Mouse (Mus musculus): ENCODE data around the gene Eps8l3.
A peak's percentile ranks its signal among the peaks of the same experiment; 100 is the strongest.
"Not testable (repeated sequence)": the region's sequence is repeated elsewhere in the genome, so short reads cannot be mapped to it uniquely, and the experiment has no call there.

Gene Eps8l3

GRCm38 (mm10) chr3:107853232-107854181 is 23.5 kb upstream of the Eps8l3 start:
- no peak for DNase-seq

DNA sequence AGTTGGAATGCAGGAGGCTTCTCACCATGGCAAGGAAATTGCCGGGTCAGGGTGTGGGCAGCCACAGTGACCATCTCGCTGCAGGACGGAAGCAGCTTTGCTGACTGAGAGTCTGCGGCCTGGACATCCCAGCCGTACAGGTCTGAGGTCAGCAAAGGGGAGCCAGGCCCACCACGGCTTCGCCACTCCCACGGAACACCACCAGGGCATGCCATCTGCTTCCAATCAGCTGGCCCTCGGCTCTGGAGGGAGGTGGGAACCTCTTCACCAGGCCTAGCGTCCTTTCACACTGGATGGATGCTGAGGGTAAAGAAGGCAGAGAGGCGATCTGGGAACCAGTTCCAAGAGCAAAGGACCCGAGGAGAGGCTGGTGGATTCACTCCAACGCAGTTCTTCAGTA is 21.7 kb upstream of the Eps8l3 start:
- DNase-seq, result no peak

DNA sequence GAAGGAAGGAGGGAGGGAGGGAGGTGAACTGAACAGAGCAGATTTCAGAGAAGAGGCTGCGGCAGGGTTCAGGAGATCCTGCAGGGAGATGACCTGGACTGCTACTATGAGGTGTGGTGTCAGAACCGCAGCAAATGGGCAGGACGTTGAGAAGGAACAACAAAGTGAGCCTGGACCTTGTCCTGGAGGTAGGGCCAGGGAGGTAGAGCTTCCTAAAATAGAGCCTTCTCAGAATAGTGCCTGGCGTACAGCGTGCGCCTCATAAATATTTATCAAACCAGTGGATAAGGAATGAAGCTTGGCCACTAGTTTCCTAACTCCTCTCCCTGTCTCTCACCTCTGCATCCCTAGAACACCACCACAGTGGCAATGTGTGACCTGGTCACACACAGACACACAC is 19.4 kb upstream of the Eps8l3 start:
- DNase-seq, result no peak

GRCm38 (mm10) chr3:107861483-107861882 is 15.5 kb upstream of the Eps8l3 start:
- not testable (repeated sequence) for DNase-seq

- no peak for DNase-seq
Measured at GRCm38 (mm10) chr3:107862471-107862870, 14.6 kb upstream of the Eps8l3 start.

GRCm38 (mm10) chr3:107863471-107863870 is 13.6 kb upstream of the Eps8l3 start:
- DNase-seq, result no peak

DNA sequence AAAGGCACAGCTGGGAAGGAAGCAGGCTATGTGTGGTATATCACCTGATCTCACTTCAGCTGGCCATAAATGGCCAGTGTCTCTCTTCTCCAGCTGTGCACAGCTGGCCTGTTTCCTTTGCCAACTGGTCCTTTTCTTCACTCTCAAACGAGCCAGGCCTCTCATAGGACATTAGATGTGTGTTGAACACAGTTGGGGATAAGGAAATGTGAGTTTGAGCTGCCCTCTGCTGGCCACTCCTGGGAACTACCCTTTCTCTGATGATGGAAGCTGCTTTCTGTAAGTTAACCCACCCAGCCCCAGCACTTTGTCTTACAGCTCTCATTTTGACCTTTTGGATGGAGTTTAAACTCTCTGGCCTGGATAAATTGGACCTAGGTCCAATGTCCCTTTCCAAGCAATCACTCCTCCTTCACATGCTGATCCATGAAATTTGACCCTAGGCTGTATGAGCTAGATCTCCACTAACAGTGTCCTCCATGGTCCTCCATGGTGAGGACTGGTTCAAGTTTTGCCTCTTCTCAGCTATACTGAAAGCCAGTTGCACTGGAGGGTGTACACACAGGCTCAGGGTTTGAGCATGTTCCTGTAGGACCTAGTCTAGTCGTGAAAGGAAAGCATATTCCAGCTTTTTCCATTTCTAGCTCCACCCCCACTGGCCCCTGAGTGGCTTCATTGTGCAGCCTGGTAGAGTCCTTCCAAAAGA is 13.0 kb upstream of the Eps8l3 start:
- DNase-seq, result peak; percentile 83 to 90

DNA sequence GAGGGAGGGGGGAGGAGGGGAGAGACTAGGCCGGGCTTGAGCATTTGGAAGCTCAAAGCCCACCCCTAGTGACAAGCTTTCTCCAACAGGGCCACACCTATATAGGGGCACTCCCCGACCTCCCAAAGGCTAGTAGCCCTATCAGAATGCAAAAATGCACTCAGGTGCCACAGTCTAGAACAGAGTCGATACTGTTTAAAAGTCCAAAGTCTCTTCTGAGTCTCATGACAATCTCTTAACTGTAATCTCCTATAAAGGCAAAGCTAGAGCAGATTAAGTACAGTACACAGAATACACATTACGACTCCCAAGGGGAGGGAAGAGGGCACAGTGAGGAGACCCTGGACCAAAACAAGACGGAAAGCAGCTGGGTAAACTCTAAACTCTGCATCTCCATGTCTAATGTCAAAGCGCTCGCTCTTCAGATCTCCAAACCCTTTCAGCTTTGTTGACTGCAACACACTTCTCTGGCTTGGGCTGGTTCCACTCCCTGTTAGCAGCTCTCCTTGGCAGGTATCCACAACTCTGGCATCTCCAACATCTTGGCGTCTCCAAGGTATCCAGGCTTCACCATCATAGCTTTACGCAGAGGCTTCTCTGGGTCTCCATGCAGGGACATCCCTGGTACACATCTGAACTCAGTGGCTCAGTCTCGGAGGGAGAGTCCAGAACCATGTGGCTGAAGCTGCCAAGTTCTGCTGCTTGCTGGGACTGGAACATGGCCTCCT is 11.5 kb upstream of the Eps8l3 start:
- DNase-seq, result no peak

GRCm38 (mm10) chr3:107867086-107867485 is 9.9 kb upstream of the Eps8l3 start:
- peak; percentile 79 to 84 for DNase-seq

DNA sequence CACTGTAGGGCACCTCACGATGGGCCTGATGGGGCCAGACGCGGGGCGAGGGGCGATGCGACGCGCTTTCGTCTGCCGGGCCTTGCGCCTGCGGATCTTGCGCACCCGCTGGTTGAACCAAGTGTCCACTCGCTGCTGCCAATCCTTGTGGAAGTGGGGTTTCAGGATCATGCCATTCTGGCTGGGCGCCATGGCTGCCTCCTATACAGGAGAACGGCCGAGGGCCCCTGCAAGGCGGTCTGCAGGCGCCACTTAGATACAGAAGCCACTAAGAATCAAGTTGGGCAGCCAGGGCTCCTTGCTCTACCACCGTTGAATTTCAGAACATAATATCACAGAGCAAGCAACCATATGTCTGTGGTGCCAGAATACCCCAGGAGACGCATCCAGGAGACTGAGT is 8.6 kb upstream of the Eps8l3 start:
- DNase-seq, result no peak

DNA sequence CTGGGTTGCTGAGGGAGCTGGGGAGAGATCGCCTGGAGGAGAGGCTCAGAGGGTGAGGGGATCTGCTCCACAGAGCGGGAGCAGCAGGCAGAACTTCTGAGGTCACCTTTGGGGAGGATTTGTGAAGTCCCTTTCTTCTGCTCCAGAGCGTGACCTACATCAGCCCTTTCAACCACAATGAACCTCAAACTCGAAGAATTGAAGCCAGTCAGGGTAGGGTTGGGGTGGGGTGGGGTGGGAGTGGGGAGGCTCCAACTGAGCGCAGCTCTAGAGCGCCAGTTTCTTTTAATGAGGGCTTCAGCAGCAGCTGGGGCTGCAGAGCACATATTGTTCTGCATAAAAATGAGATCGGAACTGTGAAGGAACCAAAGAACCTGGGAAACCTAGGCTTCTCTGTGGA is 7.9 kb upstream of the Eps8l3 start:
- DNase-seq, result no peak

GRCm38 (mm10) chr3:107869925-107870324 is 7.1 kb upstream of the Eps8l3 start:
- no peak for DNase-seq

- DNase-seq, result no peak
Measured at GRCm38 (mm10) chr3:107873335-107874251, 3.4 kb upstream of the Eps8l3 start.

DNA sequence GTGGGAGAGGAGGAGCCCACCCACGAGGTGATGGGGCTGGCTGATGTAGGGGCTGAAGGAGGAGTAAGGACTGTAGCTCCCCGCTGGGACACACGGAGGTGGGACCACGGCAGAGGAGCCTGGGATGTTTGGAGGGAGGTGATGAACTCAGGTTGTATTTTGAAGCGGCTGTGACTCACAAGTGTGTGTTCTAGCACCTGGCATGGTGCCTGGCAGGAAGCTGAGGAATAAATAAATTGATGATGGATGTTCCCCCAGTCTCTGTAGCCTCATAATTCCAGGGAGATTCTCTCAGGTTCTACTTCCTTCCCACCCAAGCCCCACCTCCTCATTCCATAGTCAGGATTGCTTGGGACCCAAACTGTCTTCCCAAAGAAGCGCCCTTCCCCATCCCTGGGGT is 1.8 kb upstream of the Eps8l3 start:
- no peak for DNase-seq

- DNase-seq, result no peak
Measured at GRCm38 (mm10) chr3:107877747-107878736, 1.0 kb downstream of the Eps8l3 start.

DNA sequence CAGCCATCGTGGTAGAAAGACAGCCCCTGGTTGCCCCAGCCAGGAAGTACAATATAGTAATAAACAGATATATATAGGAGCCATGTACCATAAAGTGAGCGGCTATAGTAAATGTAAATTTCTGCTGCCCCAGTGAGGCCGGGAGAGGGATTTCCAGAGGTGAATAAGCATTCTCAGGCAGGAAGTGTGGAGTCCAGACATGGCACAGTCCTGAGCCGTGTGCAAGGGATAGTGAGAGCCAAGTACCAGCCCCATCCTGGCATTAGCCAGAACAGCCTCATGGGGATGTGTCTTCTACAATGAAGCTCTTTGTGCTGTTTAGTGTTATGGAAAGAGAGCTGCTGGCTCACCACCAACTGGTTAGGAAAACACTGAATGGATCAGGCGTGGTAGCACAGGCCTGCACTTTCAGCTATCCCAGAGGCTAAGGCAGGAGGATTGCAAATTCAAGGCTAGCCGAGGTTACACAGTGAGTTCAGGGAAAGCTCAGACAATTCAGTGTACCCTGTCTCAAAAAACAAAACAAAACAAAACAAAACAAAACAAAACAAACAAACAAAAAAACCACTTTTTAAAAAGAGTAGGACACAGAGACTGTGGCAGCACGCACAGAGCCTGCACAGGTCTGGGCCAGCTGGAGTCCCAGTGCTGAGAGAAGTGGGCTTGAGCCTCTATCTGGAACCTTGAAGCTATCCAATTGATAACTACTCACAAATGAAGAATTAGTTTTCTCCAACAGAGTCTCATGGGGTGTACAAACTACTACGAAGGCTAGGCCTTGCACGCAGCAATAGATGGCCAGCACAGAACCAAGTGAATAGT is 10.9 kb downstream of the Eps8l3 start:
- peak; percentile 17 to 31 for DNase-seq

- DNase-seq, result not testable (repeated sequence)
Measured at GRCm38 (mm10) chr3:107889236-107889635, 12.2 kb downstream of the Eps8l3 start.

DNA sequence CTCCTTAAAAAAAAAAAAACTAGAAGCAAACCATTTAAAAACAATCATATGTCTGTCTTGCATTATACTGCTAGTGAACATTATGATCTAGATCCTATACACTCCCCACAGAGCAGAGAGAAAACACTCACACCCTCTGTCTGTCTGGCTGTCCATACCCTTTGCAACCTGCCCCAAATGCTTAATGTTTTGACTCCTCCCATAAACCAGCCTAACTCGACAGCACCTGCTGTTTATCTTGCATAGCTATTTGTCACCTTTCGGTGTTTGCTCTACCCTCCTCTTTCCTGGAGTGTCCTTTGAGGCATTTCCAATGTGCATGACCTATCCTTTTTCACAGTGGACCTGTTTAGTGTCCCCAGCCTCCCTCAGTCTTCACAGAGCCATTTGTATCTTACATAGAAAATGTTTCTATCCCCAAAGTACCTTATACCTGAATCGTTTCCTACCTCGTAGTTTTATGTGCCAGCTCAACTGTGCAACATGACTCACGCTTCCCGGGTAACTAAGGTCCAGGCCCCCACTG is 18.2 kb downstream of the Eps8l3 start:
- DNase-seq, result no peak

DNA sequence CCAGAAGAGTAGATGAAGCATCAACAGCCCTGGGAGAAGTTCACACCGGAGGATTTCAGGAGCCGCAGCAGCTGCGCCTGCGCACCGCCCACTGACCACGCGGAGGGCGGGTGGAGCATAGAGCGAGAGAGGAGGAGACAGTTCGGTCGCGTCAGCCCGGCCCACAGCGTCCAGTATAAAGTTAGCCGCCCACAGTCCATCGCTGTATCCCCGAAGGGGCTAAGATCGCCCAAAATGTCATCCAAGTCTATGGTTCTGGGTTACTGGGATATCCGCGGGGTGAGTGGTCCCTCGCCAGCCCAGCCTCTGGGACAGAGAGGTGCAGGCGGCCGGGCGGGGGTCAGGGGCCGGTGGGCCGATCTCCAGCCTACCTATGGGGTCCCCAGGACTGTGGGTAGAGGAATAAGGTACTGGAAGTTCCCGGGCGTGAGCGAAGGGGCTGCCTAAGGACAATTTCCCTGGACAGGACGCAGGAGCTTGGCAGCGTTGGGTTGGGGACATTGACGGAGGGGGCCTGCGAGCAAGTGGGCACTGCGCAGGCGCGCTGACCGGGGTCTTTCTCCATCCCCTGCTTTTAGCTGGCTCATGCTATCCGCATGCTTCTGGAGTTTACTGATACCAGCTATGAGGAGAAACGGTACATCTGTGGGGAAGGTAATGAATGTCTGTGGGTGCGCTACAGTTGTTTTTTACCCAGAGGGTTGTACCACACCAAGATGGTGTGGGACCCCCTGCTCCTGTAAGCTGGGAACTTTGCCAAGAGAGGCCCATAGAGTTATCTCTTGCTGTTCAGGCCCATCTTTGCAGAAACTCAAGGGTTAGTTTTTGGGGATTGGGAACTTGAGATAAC is 18.9 kb downstream of the Eps8l3 start, which contains the start of gene Gstm5:
TSS of gene Gstm5 (plus strand) at position 102 of the 850 bp plus-strand sequence.
- DNase-seq, result peak; percentile 84 to 89
